ENCODE assay signal across 23 mouse cellular contexts in the genomic region with DNA sequence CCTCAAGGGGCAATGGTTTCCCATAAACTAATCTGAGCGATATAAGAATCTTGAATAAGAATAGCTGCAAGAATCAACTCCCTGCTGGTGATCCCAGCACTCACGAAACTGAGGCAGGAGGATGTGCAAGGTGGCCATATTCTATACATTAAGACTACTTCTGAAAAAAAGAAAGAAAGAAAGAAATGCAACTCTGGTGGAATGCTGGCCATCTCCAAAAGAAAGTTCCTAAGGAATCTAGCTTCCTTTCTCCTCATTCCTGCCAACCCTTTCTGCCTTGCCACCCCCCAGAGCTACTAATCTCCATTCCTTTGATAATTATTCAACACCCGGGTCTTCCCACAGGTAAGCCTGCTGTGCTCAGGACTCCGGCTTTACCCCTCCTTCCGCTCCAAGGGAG. TPM values are rescaled to one million over a fixed set of nuclear protein-coding genes. Genes with fewer than 3 reads are reported as not detected.
A peak's percentile ranks its signal among the peaks of the same experiment; 100 is the strongest.
DNase-seq lines count a peak whose midpoint lies in the region; ATAC-seq and TF ChIP-seq lines count a peak whose summit lies in the region.
"Had no signal": no experiment of that assay in that cellular context is flagged by ENCODE, and none has a peak within 500 bp of the region (broad histone marks: within the 10 kb centered on the region; RNA-seq: fewer than 3 reads in every experiment).

No protein-coding gene starts in this region.

- no peak for TF ChIP-seq POLR2A in ES-Bruce4 (IDR thresholded peaks at IDR 0.05; ENCODE audit: insufficient read depth, low read length)

- WGBS in liver, postnatal 0 days (ENCODE audit: insufficient replicate concordance), result 79% methylated on average over 5 of the region's 5 CpGs

- no peak overlapping the region for H3K9ac ChIP-seq in ES-Bruce4 (ENCODE audit: low read depth, poor library complexity, severe bottlenecking)
- no peak overlapping the region for H3K9ac ChIP-seq in liver, postnatal 0 days (replicated peaks)
- H3K9ac ChIP-seq: embryonic facial prominence, embryonic 13.5 days; embryonic facial prominence, embryonic 15.5 days; forebrain, embryonic 12.5 days had no signal

- H3K27ac ChIP-seq in ES-Bruce4 (ENCODE audit: insufficient read depth, low read length), result no peak overlapping the region
- no peak overlapping the region for H3K27ac ChIP-seq in liver, postnatal 0 days (ENCODE audit: low read depth)
- H3K27ac ChIP-seq: embryonic facial prominence, embryonic 13.5 days; embryonic facial prominence, embryonic 15.5 days; forebrain, embryonic 10.5 days; forebrain, embryonic 12.5 days had no signal

- peaks cover 3% of the 10 kb centered on the region for H3K4me1 ChIP-seq in ES-Bruce4 (ENCODE audit: control insufficient read depth, insufficient read depth, low read length)
- no peaks in the 10 kb centered on the region for H3K4me1 ChIP-seq in liver, postnatal 0 days (ENCODE audit: insufficient read depth)
- H3K4me1 ChIP-seq: embryonic facial prominence, embryonic 13.5 days; embryonic facial prominence, embryonic 15.5 days; forebrain, embryonic 12.5 days had no signal

- no peak overlapping the region for H3K4me2 ChIP-seq in liver, postnatal 0 days (ENCODE audit: low read depth, low read length)
- H3K4me2 ChIP-seq: embryonic facial prominence, embryonic 13.5 days; embryonic facial prominence, embryonic 15.5 days; forebrain, embryonic 12.5 days had no signal

- TF ChIP-seq EP300 in ES-Bruce4 (IDR thresholded peaks at IDR 0.05; ENCODE audit: insufficient read depth, low read depth, low read length), result 0 out of 2 replicates have a peak, but pooled peaks have one; percentile 13
- TF ChIP-seq EP300 in liver, postnatal 0 days (IDR thresholded peaks at IDR 0.05; ENCODE audit: low read depth), result no peak

- no peak overlapping the region for H3K4me3 ChIP-seq in ES-Bruce4 (ENCODE audit: low read depth, low read length)
- no peak overlapping the region for H3K4me3 ChIP-seq in liver, postnatal 0 days (ENCODE audit: low read depth, low read length)
- H3K4me3 ChIP-seq: embryonic facial prominence, embryonic 13.5 days; embryonic facial prominence, embryonic 15.5 days; erythroblast, embryonic 14.5 days; forebrain, embryonic 10.5 days; forebrain, embryonic 12.5 days had no signal

- no peak for TF ChIP-seq CTCF in ES-Bruce4 (IDR thresholded peaks at IDR 0.05; ENCODE audit: low read depth, low read length)
- TF ChIP-seq CTCF in liver, postnatal 0 days (IDR thresholded peaks at IDR 0.05; ENCODE audit: low read depth), result no peak

- ATAC-seq in liver, postnatal 0 days, result no peak
- ATAC-seq: activated CD4-positive, CD25-positive, alpha-beta regulatory T cell, adult 4 months; forebrain, embryonic 14.5 days; forebrain, embryonic 16.5 days had no signal

- DNase-seq in ES-CJ7 (ENCODE audit: low read depth, low spot score), result peak; percentile 77
- peak; percentile 22 for DNase-seq in WW6 (ENCODE audit: low read depth, low spot score)
- no peak for DNase-seq in liver, postnatal 0 days
- no peak for DNase-seq in layer of hippocampus, adult 18-20 months (ENCODE audit: low spot score in 2 of 2)
- no peak for DNase-seq in spleen, adult 12 weeks (ENCODE audit: low spot score)
- DNase-seq: adrenal gland, adult 8-10 months; adrenal gland, postnatal 14 days; adrenal gland, postnatal 36 days; cerebellum, adult 11-12 months; cerebellum, adult 8-10 months; cerebellum, adult 9-11 months; cerebellum, postnatal 14 days; cerebellum, postnatal 36 days; embryo, embryonic 11 days had no signal

- H3K27me3 ChIP-seq in ES-Bruce4 (ENCODE audit: control insufficient read depth, insufficient read depth, low read length, poor library complexity, severe bottlenecking), result no peaks in the 10 kb centered on the region
- H3K27me3 ChIP-seq in liver, postnatal 0 days (ENCODE audit: insufficient read depth, low read length), result no peaks in the 10 kb centered on the region
- H3K27me3 ChIP-seq: embryonic facial prominence, embryonic 13.5 days; embryonic facial prominence, embryonic 15.5 days had no signal

- H3K9me3 ChIP-seq in ES-Bruce4 (replicated peaks; ENCODE audit: control insufficient read depth, insufficient read depth, low read length, poor library complexity, severe bottlenecking), result no peaks in the 10 kb centered on the region
- no peaks in the 10 kb centered on the region for H3K9me3 ChIP-seq in liver, postnatal 0 days (ENCODE audit: low read length)
- H3K9me3 ChIP-seq: embryonic facial prominence, embryonic 13.5 days; embryonic facial prominence, embryonic 15.5 days; forebrain, embryonic 10.5 days; forebrain, embryonic 12.5 days had no signal

- no peaks in the 10 kb centered on the region for H3K36me3 ChIP-seq in ES-Bruce4 (ENCODE audit: control insufficient read depth, insufficient read depth, low read length, poor library complexity, severe bottlenecking)
- H3K36me3 ChIP-seq in liver, postnatal 0 days (replicated peaks; ENCODE audit: insufficient read depth, low read length), result peaks cover 24% of the 10 kb centered on the region; the same call in 1 of the 2 replicates

RNA-seq across cellular contexts. Expression of a gene that starts 41.8 kb away (rescaled TPM):
- 15.9 and 16.5 TPM in 2 replicates for polyA plus RNA-seq in ES-Bruce4 (2011; ENCODE audit: insufficient read depth, insufficient read length, low read depth, missing spikeins)
- polyA plus RNA-seq in liver, postnatal 0 days (2015; fragmentation: Nextera tagmentation; extraction: Ambion mirVana), result 2.0 and 2.3 TPM in 2 replicates
- 10 to 100 TPM; 15.7 to 19.0 TPM for total RNA-seq in layer of hippocampus, adult 18-20 months (2021)

Comparison
In these comparisons a context has a peak if more than half of its experiments do, and no peak if none do; other contexts are left out.
1. DNase-seq: peak in ES-CJ7 (single experiment) and WW6 (single experiment); none in liver, postnatal 0 days (single experiment), layer of hippocampus, adult 18-20 months (0 of 2) and spleen, adult 12 weeks (single experiment).